Mouse (Mus musculus) liver, adult (tissue): Measurements from ENCODE around the gene Gm5475.

ENCODE experiments used
- GATA4 ChIP-seq: IDR thresholded peaks from 2 replicates; pipeline ENCODE4 v1.6.1; 2014; ENCODE audit warnings: mild to moderate bottlenecking, low read length; ENCODE audit not compliant: insufficient replicate concordance

The Gm5475 gene

DNA sequence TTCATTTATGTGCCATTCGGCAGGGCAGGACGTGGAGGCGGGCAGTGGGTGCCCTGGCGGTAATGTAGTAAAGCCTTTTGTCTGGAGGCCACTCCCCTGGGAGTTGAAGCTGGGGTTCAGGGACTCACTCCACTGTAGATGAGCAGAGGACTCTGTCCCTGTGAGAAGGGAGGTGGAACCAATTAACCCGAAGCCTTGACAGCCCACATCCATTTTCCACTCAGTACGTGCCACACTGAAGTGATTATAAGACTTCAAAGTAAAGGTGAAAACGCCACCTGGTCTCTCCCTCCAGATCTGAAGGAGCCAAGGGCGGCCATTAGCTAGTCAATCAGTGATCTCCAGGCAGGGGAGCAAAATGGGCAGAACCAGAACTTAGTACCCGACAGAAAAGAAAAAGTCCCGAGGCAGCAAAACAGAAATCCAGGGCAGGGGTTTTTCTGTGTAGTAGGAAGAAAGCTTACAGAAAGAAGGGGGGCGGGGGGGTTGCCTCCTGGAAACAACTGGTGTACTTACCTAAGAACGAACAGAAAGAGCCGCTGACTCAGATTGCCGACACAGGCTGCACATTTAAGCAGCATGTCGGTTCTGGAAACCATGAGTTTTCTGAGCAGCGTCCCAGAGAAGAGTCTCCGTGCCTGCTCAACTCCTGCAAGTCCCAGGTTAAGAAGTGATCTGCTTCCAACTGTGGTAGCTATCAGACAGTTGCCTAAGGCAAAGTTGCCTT, 2.6 kb downstream of the Gm5475 start, which contains the start of gene Slc11a2:
Slc11a2 (minus strand) TSS at position 677 of the 727 bp plus-strand sequence.
- TF ChIP-seq GATA4, result no peak

DNA sequence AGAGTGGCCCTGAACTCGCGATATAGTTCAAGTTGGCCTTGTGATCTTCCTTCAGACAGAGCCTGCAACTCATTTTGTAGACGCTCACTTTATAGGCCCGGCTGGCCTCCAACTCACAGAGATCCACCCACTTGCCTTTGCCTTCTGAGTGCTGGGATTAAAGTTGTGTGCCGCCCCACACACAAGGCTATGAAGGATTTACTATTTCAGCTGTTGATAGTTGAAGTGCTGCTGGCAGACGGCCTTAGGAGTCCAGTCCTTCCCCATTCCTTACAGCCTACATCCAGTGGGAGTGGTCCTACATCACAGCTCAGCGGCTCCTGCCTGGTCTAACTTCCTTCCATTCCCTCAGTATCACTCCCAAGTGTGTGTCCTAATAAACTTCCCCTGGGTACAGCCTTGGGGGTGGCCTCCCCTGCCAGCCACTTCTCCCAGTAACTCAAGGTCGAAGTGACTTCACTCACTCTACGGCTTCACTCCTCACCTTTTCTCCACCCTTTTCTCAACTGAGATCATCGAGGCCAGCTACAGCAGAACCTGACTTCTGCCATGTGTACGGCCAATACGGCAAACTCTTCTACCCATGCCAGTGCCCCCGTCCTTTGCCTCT, 6.5 kb downstream of the Gm5475 start:
- TF ChIP-seq GATA4, result no peak

DNA sequence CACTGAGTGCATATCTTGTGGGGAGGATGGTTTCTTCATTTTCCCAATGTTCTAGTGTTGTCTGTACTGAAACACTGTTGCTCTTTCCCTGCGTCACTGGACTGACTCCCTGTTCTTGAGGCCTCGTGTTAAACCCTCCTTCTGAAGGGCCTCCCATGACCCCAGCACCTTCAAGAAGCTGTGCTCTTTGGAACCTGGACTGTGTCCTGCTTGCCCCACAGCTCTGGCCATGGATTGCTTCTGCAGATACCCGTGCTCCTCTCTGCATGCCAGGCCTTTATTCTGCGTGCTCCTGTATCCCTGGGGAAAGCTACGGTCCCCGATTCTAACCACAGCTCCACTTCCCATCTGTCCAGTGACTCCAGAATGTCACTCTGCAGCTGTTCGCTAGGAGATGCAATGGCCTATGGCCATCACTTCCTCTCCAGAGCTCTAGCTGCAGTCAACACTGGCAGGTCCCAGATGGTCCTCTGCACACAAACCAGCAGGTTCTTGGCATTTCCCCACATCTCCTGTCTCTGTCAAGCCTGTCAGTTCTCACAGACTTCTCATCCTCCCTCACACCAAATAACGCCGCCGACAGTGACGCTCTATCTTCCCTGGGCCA, 8.1 kb downstream of the Gm5475 start:
- no peak for TF ChIP-seq GATA4

DNA sequence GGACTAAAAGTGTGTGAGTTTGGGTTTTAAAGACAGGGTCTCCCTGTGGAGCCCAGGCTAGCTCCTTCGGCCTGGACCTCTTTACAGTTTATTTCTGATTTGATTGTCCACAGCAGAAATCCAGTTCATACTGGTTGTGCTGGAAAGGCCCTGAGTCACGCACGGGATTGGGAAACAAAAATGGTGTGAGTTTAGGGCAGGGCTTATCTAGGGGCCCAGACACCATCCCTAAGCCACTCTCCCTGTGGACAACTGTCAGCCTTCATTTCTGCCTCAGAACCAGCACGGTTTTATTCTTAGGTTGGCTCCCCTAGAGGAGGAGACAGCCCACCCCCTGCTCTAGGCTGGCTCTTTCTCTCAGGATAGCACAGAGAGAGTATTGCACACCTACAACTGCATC, 11.3 kb downstream of the Gm5475 start:
- no peak for TF ChIP-seq GATA4

DNA sequence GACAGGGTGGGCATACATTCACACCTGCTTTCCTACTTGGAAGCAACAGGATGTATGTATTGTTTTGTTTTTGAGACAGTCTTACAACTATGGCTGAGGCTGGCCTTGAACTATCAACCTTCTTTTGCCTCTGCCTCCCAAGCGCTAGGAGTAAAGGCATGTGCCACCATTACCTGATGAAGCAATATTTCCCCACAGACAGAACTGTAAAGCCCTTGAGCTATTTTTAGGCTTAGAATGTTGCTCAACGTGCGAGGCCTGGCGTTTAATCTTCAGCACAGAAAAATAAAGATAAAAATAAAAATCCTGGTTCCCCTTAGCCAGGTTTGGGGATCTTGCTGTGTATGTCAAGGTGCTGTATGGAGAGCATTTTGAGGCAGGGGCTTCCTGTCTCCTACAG, 14.2 kb downstream of the Gm5475 start:
- no peak for TF ChIP-seq GATA4

DNA sequence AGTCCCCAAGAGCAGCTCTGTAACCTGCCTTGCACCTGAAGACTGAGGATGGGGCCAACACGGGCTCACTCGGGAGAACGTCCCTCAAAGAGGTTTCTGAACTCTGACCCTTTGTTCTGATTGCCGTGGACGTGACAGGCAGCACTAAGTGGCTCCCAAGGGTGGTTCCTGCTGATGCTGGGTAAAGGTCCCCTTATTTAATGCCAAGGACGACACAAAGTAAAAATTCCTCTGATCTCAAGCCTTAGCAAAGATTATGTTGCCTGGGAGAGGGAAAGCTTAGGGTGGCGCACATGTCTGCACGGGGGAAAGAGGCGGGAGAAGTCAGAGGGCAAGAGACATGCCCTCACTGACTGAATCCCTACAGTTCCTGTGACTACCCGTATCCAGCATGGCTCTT, 14.6 kb downstream of the Gm5475 start:
- TF ChIP-seq GATA4, result no peak

DNA sequence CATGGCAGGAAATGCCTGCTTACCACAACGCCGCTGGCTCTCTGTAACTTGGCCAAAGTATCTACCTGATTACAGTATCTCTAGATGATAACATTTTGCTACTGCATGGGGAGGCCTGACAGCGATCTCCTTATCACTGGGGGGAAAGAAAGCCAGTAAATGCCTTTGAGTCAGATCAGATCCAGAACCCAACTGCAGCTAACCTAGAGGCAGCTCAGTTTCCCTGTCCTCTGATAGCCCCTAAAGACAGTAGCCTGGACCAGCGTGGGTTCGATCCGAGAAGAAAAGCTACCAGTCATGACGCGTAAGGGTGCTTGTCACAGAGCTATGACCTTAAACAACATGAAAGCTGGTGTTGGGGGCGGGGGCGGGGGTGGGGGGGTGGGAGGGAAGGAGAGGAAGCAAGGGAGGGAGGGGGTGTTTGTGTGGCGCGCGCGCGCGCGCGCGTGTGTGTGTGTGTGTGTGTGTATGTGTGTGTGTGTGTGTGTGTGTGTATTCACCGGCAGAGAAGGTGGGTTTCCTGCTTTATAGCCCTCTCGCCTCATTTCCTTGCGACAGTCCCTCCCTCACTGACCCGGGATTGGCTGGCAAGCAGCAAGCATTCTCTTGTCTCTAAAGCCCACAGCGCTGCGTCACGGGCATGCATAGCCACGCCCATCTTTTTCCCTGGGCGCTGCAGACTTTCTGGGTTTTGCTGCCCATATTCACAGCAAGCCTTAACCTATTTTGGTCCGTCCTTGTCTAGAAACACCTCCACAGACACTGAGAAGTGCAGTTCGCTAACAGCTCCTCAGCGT, 21.4 kb downstream of the Gm5475 start:
- TF ChIP-seq GATA4, result no peak

DNA sequence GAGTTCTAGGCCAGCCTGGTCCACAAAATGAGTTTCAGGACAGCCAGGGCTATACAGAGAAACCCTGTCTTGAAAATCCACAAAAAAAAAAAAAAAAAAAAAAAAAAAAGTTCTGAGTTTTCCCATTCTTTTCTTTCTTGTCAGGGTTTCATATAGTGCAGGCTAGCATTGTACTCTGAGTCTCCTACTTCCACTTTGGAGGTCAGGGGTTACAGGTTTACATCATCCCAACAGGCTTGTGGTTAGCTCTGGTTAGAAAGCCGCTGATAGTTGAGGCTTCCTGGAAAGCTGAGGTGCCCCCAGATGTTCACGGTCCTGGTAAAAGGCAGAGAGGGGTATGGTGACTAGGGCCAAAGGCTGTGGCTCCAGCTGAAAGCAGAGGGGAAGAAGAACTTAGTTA, 24.9 kb downstream of the Gm5475 start:
- no peak for TF ChIP-seq GATA4

DNA sequence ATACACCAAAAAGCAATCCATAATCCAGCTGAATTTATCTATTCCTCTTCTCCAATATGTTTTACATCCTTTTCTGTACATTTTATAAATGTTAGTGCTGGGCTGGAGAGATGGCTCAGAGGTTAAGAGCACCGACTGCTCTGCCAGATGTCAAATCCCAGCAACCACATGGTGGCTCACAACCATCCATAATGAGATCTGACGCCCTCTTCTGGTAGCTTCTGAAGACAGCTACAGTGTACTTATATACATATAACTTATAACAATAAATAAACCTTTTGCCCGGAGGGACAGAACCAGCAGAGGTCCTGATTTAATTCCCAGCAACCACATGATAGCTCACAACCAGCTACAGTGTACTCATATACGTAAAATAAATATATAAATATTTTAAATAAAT, 26.6 kb downstream of the Gm5475 start:
- TF ChIP-seq GATA4, result no peak

DNA sequence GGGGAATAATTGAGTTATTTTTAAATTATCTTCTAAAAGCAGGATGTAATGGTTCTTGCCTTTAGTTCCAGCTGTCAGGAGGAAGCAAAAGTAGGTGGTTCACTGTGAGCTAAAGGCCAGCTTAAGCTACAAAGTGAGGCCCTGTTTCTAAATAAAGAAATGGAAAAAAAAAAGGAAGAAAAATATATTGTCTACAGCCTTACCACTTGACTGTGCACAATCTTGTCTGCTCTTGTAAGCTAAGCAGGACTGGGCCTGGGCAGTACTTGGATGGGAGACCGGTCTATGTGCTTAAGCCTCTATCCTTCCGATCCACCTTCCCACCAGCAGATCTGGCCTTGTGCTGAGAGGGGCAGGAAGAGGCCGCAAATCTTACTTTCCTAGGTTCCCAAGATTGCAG, 27.5 kb downstream of the Gm5475 start:
- TF ChIP-seq GATA4, result no peak

DNA sequence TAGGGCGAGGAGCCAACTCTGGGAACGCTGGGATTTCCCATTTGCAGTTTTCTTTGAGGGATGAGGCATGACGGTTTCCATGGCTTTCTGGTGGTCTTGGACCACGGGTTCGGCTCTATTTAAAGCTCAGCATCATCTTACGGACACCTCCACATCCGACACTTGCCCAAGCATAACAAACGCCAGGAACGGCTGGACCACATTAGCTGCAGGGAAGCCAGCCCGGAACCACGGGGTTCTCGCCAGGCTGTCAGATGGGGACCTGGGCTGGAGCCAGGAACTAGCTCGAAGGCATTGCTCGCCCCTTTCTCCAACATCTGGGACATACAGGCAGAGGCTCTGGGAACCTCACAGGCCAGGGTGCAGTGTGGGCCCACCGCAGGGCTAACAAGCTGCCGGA, 29.3 kb downstream of the Gm5475 start:
- no peak for TF ChIP-seq GATA4

DNA sequence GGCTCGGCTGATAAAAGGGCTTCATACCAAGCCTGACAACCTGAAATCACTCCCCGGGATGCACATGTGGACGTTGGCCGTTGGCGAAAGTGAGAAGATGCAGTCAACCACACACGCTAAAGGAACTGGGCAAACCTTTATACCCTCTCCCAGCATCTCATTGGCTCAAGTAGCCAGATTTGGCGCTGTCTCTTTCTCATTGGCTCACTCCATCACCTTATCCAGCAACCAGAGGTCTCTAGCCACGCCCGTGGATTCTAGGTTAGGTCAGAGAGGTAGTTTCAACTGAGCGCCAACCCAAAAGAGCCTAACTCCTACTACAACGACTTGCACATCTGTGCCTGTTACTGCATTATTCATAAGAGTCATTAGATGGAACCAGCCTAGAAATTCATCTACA, 30.5 kb downstream of the Gm5475 start:
- TF ChIP-seq GATA4, result no peak

DNA sequence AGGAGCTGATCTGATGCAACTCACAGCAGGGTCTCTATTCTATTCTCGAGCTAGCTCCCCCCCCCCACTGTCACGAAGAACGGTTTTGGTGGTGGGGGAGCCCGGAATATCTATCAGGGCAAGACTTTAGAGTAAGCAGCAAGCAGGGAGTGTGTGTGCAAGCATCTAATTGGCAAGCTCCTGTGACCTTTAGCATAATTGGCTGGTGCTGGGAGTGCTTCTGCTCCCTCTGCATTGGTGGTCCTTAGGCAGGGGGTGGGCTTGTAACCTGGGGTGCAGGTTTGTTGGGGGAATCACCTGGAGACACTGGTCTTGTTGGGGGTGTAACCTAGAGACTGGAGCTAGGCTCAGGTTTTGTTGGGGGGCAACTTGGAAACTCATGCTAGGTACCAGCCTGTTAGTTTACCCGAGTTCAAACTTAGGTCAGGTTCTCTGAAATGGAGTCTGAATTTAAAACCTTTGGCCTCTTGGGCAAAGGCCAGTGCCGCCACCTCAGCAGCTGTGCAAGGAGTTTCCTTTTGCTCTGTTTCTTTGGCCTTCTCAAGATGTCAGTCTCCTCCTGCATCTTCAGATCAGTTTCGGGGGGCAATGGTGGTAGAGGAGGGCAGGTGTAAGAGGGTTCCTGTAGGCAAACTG, 34.5 kb downstream of the Gm5475 start:
- TF ChIP-seq GATA4, result no peak

DNA sequence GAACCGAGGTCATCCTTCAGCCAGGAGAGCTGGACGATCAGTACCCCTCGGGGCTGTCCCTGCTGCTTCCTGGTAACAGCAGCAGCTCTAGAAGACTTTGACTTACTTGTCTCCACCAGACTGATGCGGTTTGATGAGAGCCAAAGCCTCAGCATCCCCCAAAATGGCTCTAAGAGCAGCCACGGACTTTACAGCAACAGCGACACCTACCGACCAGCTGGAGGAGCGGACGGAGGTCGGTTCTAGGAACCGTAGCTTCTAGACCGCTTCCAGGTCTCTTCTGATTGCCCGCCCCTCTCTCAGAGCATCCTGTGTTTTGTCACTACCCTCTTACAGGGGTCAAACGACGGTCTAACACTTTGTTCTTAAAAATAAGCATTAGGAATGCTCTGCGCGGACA, 35.4 kb downstream of the Gm5475 start:
- no peak for TF ChIP-seq GATA4

DNA sequence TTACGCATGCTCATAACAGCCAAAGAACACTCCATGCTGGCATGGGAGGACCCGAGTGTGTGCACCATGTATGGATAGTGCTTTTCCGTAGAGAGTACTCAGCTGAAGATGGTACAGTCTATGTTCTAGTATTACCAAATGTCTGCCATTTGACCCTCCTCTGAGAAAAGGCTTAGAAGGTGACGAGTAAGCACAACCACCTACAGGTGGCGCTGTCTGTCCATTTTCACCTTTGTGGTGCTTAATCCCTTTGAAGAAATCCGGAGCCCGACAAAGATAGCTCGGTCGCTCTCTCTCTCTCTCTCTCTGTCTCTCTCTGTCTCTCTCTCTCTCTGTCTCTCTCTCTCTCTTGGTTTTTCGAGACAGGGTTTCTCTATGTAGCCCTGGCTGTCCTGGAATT, 36.1 kb downstream of the Gm5475 start:
- TF ChIP-seq GATA4, result no peak

DNA sequence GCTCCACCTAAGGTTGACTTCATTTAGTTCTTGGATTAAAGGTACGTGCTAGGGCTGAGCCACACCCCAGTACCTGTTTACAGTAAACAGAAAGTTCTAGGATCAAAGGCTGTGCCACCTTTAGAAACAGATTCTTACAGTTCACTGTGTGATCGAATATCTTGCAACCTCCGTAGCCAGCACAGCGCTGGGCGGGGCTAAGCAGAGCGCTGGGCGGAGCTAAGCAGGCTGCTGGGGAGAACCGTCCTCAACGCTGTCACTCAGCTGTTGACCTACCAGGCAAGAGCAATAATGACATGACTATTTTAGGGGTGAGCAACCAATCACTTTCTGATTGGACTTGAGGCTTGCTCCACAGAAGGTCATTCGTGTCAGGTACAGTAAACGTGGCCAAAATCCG, 39.0 kb downstream of the Gm5475 start:
- no peak for TF ChIP-seq GATA4

DNA sequence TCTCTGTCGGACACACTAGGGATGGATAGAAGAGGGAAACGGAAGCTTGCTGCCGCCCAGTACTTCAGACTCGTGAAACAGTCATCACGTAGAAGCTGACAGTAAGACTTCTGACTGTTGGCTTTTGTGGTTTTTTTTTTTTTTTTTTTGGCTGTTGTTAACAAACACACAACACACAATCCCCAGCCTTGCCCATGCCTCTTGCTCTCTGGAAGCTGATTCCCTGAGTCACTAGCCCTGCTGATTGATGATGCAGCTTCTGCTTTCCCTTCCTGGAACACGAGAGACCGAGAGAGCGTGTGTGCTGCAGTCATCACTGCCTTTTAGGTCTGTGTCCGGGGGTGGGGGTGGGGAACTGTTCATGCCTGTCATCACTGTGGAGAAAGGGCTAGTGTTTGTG, 39.7 kb downstream of the Gm5475 start:
- no peak for TF ChIP-seq GATA4
